Mouse (Mus musculus) neutrophil, adult 5-6 weeks (primary cell): Measurements from ENCODE around the gene Elmo3. TPM values are rescaled to one million over a fixed set of nuclear protein-coding genes. Genes with fewer than 3 reads are reported as not detected.
"Not testable (repeated sequence)": the region's sequence is repeated elsewhere in the genome, so short reads cannot be mapped to it uniquely, and the experiment has no call there.

Experiments used
- ATAC-seq: fragments of 151-379, 151-347 bp; 2 replicates; pipeline ENCODE4 v1.8.0; 2017; ENCODE audit warnings: mild to moderate bottlenecking, moderate TSS enrichment; ENCODE audit not compliant: insufficient number of reproducible peaks, poor library complexity, low FRiP score, severe bottlenecking; ENCODE audit errors: extremely low read depth
- total RNA-seq: library from RNA; stranded (forward); fragments of 200-1000 nt; gene quantifications from 2 replicates; pipeline ENCODE4 v1.2.3, GENCODE M21; 2017

Elmo3 gene
- total RNA-seq, 1 experiment from 2014 or later: 2.9 TPM

- no peak for ATAC-seq
These were observed 34.5 kb upstream of the Elmo3 start for GRCm38 (mm10) chr8:105270916-105271186.

DNA sequence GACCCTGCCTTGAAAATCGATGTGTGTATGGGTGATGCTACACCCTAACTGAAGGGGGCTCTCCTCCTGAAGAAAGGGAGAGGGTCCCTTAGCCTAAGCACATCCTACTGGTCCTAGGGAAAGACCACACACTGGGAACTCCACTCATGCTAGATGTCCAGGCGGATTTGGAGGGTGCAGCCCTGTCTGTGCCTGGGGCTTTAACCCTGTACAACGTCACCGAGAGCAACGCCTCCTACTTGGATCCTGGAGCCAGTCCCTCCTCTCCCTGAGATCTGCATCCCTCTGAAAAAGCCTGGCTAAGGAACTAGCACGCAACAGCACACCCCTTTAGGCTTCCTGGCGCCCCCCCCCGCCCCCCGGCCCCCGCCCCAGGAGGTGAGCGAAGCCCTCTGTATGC lies 30.0 kb upstream of the Elmo3 start:
- no peak for ATAC-seq

GRCm38 (mm10) chr8:105275840-105276239 lies 29.6 kb upstream of the Elmo3 start, which contains the start of gene Nol3:
Gene Nol3 (plus strand): TSS chr8:105276140.
- no peak for ATAC-seq

GRCm38 (mm10) chr8:105276292-105277120 lies 28.9 kb upstream of the Elmo3 start:
- no peak for ATAC-seq

GRCm38 (mm10) chr8:105278911-105279334 lies 26.5 kb upstream of the Elmo3 start:
- peak; percentile 21; the same call in 1 of the 2 replicates for ATAC-seq

DNA sequence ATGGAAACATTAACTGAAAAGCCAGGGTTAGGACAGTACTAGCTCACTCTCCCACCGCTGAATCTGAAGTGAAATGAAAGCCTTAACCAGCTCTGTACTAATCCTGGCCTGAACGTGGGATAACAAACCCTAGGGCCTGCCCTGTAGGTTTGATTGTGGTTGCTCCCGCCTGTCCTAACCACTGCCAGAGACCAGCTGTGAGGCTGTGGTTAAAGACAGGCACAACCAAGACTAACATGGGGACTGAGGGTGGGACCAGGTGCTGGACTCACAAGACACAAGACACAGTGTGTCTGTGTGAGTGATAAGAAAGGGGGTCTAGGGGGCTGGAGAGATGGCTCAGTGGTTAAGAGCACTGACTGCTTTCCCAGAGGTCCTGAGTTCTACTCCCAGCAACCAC lies 24.8 kb upstream of the Elmo3 start:
- ATAC-seq: no peak

DNA sequence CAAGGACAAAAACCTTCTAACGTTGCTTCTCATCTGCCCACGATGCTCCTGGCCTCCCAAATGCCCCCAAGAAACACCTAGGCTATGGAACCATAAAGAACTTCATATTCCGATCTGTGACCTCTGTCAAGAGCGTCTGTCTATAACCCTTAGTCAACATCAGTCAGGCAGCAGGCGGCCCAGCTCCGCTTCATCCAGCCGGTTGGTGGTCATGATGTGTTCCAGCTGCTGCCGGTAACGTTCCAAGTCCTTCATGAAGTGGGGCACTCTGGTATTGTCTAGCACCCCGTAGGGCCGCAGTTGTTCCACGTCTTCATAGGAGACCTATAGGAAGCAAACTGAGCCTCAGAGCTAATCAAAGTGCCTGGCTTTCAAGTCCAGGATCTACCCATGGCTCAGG lies 23.6 kb upstream of the Elmo3 start:
- ATAC-seq: no peak

DNA sequence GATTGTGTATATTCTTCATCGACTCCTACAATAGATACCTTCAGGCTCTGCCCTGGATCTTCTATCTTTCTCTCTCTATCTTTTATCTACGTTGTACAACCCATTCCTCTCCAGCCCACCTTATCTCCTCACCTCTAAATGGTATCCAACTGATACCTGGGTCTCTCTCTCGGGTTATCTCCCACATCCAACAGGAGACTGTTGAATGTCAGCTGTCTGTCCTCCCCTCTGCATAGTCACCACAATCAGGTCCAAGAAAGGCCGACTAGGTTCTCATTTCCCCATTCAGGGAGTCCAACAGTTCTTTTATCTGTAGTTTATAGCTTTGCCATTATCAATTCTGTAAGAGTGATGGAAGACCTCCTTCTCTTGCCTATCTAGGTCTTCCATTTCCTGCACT lies 23.2 kb upstream of the Elmo3 start:
- no peak for ATAC-seq

DNA sequence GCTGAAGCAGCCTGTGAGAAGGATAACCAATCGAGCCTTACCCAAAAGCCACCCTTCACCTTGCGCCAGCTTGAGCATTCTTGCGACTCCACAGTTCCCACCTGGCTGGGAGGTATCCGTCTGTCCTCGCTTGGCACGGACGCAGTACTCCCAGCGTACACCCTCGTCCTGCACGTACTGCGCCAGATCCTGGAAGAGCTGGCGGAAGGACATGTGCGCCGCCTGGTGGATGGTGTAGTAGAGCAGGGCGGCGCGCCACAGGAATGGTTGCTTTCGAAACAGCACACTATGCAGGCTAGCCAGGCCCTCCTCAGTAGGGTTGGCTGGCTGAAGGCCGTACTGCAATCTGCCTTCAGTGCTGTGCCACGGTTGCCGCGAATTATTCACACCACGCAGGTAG lies 22.3 kb upstream of the Elmo3 start:
- peak; percentile 46; the same call in 1 of the 2 replicates for ATAC-seq

GRCm38 (mm10) chr8:105285514-105285913 lies 19.9 kb upstream of the Elmo3 start:
- no peak for ATAC-seq

DNA sequence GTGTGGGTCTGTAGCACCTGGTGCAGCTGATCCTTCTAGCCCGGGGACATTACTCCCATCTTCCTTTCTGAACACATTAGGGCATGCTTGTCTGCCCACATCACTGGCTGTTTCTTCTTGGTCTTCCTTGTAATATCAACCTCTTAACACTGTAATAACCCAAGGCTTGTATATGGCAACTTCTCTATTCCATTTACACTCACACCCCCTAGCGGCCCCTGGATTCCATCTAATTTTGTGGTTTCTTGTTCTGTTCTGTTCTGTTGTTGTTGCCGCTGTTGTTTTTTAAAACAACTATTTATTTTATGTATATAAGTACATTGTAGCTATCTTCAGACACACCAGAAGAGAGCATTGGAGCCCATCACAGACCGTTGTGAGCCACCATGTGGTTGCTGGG lies 18.5 kb upstream of the Elmo3 start:
- ATAC-seq: no peak

DNA sequence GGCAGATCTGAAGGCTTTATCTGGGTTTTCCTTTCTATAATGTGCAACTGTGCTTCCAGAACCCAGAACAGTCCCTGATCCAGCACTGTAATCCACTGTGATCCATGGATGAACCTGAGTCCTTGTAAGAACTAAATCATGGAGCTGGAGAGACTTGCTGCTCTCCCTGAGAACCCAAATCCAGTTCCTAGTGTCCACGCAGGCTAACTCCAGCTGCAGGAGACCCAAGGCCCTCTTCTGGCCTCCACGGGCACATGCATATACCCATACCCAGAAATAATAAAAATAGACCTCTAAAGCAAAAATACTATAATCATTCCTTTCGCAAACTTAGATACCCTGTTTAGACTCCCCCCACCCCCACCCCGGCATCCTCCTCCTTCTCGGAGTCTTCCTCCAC lies 17.2 kb upstream of the Elmo3 start:
- no peak for ATAC-seq

DNA sequence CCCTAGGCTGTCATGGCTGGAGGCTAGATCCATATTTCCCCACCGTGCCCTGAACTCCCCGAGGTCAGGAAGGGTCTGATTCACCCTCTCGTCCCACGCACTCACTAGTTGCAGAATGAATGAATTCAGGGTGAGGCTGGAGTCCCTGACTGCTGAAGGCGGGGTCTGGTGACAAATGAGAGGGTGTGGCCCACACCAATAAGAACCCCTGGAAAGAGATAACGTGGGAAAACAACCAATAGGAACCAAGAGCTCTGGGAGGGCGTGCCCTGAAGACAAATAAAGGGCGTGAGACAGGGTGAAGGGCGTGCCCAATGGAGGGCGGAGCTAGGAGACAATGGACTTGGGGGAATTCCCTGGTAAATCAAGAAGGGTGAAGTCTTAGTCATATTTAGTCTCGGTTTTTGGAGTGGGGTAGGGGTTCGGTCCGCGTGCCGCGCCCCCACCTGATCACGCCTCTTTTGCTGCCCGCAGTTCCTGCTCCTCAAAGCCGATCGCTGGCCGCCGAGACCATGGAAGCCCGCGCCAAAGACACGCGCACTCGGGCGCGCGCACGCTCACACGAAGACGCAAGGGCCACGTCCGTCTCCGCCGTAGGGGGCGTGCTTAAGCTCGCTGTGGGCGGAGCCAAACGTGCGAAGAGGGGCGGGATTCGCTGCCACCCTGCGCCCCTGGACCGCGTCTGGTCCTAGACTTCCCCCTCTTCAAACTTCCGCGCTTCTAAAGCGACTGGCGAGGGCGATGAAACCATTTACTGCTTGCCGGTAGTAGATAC lies 16.3 kb upstream of the Elmo3 start:
- ATAC-seq: peak; percentile 73

GRCm38 (mm10) chr8:105289805-105290460 lies 15.5 kb upstream of the Elmo3 start, which contains the start of gene 4931428F04Rik:
Gene 4931428F04Rik (minus strand): TSS chr8:105289864.
- 0 out of 2 replicates have a peak, but pooled peaks have one; percentile 17 for ATAC-seq

DNA sequence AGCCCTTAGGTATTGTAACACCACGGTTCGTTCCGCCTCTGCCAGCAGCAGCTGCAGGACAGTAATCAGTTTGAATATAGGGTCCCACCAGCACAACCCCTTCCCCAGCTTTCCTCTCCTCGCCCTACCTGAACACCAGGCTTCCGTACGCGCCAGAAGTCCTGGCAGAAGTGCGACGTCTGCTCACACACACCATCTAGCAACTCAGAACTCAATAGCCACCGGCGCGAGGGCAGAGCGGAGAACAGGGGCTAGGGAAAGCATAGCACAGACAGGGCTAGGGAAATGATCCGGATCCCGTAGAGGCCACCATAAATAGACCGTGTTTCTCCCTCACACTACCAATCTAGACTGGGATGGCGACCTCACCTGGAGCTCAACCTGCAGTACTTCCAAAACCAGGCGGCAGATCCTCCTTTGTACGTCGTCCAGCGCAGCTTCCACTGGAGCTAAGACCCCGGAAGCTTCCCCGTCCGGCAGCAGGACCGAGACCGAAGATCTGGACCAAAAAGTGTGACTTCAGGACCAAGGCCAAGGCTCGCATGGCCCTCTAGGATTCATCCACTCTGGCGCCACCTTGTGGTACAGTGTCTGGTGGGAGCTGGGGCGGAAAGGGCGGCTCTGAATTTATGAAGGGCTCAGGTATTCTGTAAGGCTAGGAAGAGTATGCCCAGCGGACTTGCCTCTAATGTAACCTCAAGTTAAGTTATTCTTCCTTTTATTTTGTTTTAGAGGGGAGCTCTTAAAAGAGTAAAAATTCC lies 14.7 kb upstream of the Elmo3 start:
- ATAC-seq: peak; percentile 55

GRCm38 (mm10) chr8:105291364-105291763 lies 14.0 kb upstream of the Elmo3 start:
- not testable (repeated sequence) for ATAC-seq

- not testable (repeated sequence) for ATAC-seq
These were observed 13.6 kb upstream of the Elmo3 start for GRCm38 (mm10) chr8:105291802-105292201.

DNA sequence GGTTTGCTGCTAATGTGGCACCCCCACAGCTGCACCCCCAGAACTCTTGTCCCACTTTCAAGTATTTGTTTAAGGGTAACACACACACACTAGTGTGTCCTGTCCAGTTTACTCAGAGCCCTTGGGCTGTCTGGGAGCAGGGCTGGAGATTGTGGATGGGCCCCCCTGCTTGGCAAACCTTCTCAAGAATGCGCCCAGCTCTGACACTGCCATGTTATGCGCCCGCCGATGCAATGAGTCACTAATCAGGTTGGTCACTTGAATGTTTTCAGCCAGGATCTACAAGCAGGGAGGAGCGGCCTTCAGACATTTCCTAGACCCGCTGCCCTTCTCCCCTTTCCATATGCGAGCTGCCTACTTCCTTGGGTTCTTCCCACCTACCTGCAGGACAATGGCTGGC lies 12.9 kb upstream of the Elmo3 start:
- ATAC-seq: no peak

DNA sequence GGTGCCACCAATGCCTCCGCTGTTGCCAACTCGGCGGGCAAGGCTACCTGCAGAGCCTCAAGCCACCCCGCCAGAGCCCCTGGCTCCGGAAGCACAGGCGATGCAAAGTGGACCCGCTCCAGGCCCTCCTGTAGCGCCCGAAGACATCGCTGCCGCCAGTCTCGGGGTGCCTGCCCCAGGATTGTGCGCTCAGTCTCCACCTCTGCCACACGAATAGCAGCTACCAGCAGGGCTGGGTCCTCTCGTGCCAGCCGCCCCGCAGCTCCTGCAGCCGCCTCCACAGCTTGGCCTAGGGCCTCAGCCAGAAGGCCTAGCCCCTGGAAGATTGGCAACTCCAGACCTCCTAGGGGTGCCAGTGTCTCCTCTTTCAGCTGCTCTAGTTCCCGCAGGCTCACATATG lies 12.0 kb upstream of the Elmo3 start:
- ATAC-seq: no peak
